Mouse (Mus musculus) MEL (cell line): ENCODE data around the gene Spata2. TPM values are rescaled to one million over a fixed set of nuclear protein-coding genes. Genes with fewer than 3 reads are reported as not detected.

Source experiments
- DNase-seq: peaks from one replicate; pipeline ENCODE4 v3.0.0; 2011; ENCODE audit warnings: low read depth, low spot score
- H3K27ac ChIP-seq: 2 replicates; pipeline ENCODE4 v1.5.1; 2012; ENCODE audit warnings: low read depth, mild to moderate bottlenecking, control low read depth, low read length, moderate library complexity; ENCODE audit not compliant: control insufficient read depth
- H3K27me3 ChIP-seq, 2 experiments: fragments of 150-350 bp in 1 of 2; sonication (generic) in 1 of 2; 2 replicates each; pipeline ENCODE4 v1.6.1; 2012; ENCODE audit warnings: low read length in 2 of 2, mild to moderate bottlenecking in 2 of 2, improper control_type of control experiment in 1 of 2, moderate library complexity in 1 of 2; ENCODE audit not compliant: insufficient read depth in 2 of 2, control insufficient read depth in 1 of 2
- H3K36me3 ChIP-seq, 2 experiments: 2 replicates each; pipeline ENCODE4 v1.6.1; 2012 to 2014; ENCODE audit warnings: low read length in 2 of 2, improper control_type of control experiment in 1 of 2, inconsistent platforms in 1 of 2, mild to moderate bottlenecking in 1 of 2; ENCODE audit not compliant: insufficient read depth in 2 of 2, control insufficient read depth in 1 of 2
- H3K4me1 ChIP-seq, 2 experiments: fragments of 150-350 bp in 1 of 2; sonication (generic) in 1 of 2; 2 replicates each; pipeline ENCODE4 v1.6.1; 2012; ENCODE audit warnings: low read length in 2 of 2, improper control_type of control experiment in 1 of 2, mild to moderate bottlenecking in 1 of 2; ENCODE audit not compliant: insufficient read depth in 2 of 2, control insufficient read depth in 1 of 2
- H3K4me3 ChIP-seq, 2 experiments: fragments of 150-350 bp in 1 of 2; sonication (generic) in 1 of 2; 2 replicates each; pipeline ENCODE4 v1.5.1; 2012; ENCODE audit warnings: low read depth in 2 of 2, low read length in 2 of 2, mild to moderate bottlenecking in 2 of 2, moderate library complexity in 2 of 2, control low read depth in 1 of 2, improper control_type of control experiment in 1 of 2; ENCODE audit not compliant: control insufficient read depth in 1 of 2, insufficient read depth in 1 of 2
- H3K79me2 ChIP-seq: 2 replicates; pipeline ENCODE4 v1.6.1; 2012; ENCODE audit warnings: mild to moderate bottlenecking, low read length, moderate library complexity; ENCODE audit not compliant: control insufficient read depth, poor library complexity, insufficient read depth
- H3K9ac ChIP-seq: 2 replicates; pipeline ENCODE4 v1.6.1; 2012; ENCODE audit warnings: low read depth, mild to moderate bottlenecking, control low read depth, low read length, moderate library complexity; ENCODE audit not compliant: control insufficient read depth, poor library complexity, severe bottlenecking
- H3K9me3 ChIP-seq: fragments of 150-350 bp; sonication (generic); replicated peaks from 2 replicates; pipeline ENCODE4 v1.6.1; 2012; ENCODE audit warnings: mild to moderate bottlenecking, low read length, improper control_type of control experiment, moderate library complexity; ENCODE audit not compliant: insufficient read depth
- CTCF ChIP-seq, 3 experiments: IDR thresholded peaks in 2 of 3; conservative IDR thresholded peaks in 1 of 3; 2 replicates each; pipeline ENCODE4 v1.5.1; 2011 to 2012; ENCODE audit warnings: low read length in 3 of 3, low read depth in 2 of 3, mild to moderate bottlenecking in 2 of 3, improper control_type of control experiment in 1 of 3, inconsistent platforms in 1 of 3, mixed read lengths in 1 of 3, moderate library complexity in 1 of 3; ENCODE audit not compliant: control insufficient read depth in 1 of 3, insufficient read depth in 1 of 3, poor library complexity in 1 of 3, severe bottlenecking in 1 of 3
- E2F4 ChIP-seq: IDR thresholded peaks from 2 replicates; pipeline ENCODE4 v1.6.1; 2011; ENCODE audit warnings: low read depth, low read length, improper control_type of control experiment, borderline replicate concordance
- GABPA ChIP-seq: IDR thresholded peaks from 2 replicates; pipeline ENCODE4 v1.6.1; 2012; ENCODE audit warnings: low read depth, mild to moderate bottlenecking, inconsistent platforms, low read length, improper control_type of control experiment, moderate library complexity
- GATA1 ChIP-seq: IDR thresholded peaks from 2 replicates; pipeline ENCODE4 v1.6.1; 2011; ENCODE audit warnings: low read depth, low read length, improper control_type of control experiment
- HCFC1 ChIP-seq: IDR thresholded peaks from 2 replicates; pipeline ENCODE4 v1.6.1; 2012; ENCODE audit warnings: low read depth, mild to moderate bottlenecking, inconsistent platforms, low read length, improper control_type of control experiment, moderate library complexity
- JUND ChIP-seq: IDR thresholded peaks from 2 replicates; pipeline ENCODE4 v1.6.1; 2011; ENCODE audit warnings: low read depth, mild to moderate bottlenecking, improper control_type of control experiment, low read length
- KAT2A ChIP-seq: conservative IDR thresholded peaks from 2 replicates; pipeline ENCODE4 v1.6.1; 2012; ENCODE audit warnings: low read depth, low read length, improper control_type of control experiment, inconsistent platforms
- MAX ChIP-seq: IDR thresholded peaks from 2 replicates; pipeline ENCODE4 v1.6.1; 2011; ENCODE audit warnings: low read length, improper control_type of control experiment
- MAZ ChIP-seq: IDR thresholded peaks from 2 replicates; pipeline ENCODE4 v1.6.1; 2012; ENCODE audit warnings: low read depth, mild to moderate bottlenecking, inconsistent platforms, low read length, improper control_type of control experiment
- MEF2A ChIP-seq: IDR thresholded peaks from 2 replicates; pipeline ENCODE4 v1.6.1; 2014; ENCODE audit warnings: low read depth, mild to moderate bottlenecking, inconsistent platforms, low read length, improper control_type of control experiment; ENCODE audit not compliant: poor library complexity, insufficient replicate concordance, severe bottlenecking; ENCODE audit errors: extremely low read depth
- MXI1 ChIP-seq: IDR thresholded peaks from 2 replicates; pipeline ENCODE4 v1.6.1; 2011; ENCODE audit warnings: mild to moderate bottlenecking, low read depth, low read length, improper control_type of control experiment
- MYB ChIP-seq: IDR thresholded peaks from 2 replicates; pipeline ENCODE4 v1.6.1; 2011; ENCODE audit warnings: mild to moderate bottlenecking, low read depth, low read length, improper control_type of control experiment
- MYC ChIP-seq: IDR thresholded peaks from 2 replicates; pipeline ENCODE4 v1.6.1; 2011; ENCODE audit warnings: low read depth, mild to moderate bottlenecking, low read length, improper control_type of control experiment, moderate library complexity
- POLR2A ChIP-seq, 2 experiments: IDR thresholded peaks; 2 replicates each; pipeline ENCODE4 v1.6.1; 2011 to 2012; ENCODE audit warnings: low read length in 2 of 2, mild to moderate bottlenecking in 2 of 2, control low read depth in 1 of 2, improper control_type of control experiment in 1 of 2, low read depth in 1 of 2, moderate library complexity in 1 of 2; ENCODE audit not compliant: control insufficient read depth in 1 of 2, insufficient read depth in 1 of 2, poor library complexity in 1 of 2
- SMC3 ChIP-seq: IDR thresholded peaks from 2 replicates; pipeline ENCODE4 v1.6.1; 2011; ENCODE audit warnings: low read depth, low read length, improper control_type of control experiment
- TBP ChIP-seq: IDR thresholded peaks from 2 replicates; pipeline ENCODE4 v1.8.0; 2011; ENCODE audit warnings: low read depth, low read length, improper control_type of control experiment
- USF1 ChIP-seq: IDR thresholded peaks from 2 replicates; pipeline ENCODE4 v1.6.1; 2014; ENCODE audit warnings: low read depth, mild to moderate bottlenecking, inconsistent platforms, low read length, improper control_type of control experiment, moderate library complexity
- USF2 ChIP-seq, 2 experiments: IDR thresholded peaks; 2 replicates each; pipeline ENCODE4 v1.6.1; 2011 to 2012; ENCODE audit warnings: improper control_type of control experiment in 2 of 2, low read length in 2 of 2, borderline replicate concordance in 1 of 2, inconsistent platforms in 1 of 2, low read depth in 1 of 2, mild to moderate bottlenecking in 1 of 2; ENCODE audit not compliant: insufficient read depth in 1 of 2
- ZC3H11A ChIP-seq: IDR thresholded peaks from 2 replicates; pipeline ENCODE4 v1.6.1; 2012; ENCODE audit warnings: low read depth, mild to moderate bottlenecking, inconsistent platforms, low read length, improper control_type of control experiment
- ZKSCAN1 ChIP-seq: IDR thresholded peaks from 2 replicates; pipeline ENCODE4 v1.6.1; 2012; ENCODE audit warnings: low read depth, mild to moderate bottlenecking, inconsistent platforms, low read length, improper control_type of control experiment, moderate library complexity
- polyA plus RNA-seq, 2 experiments: library from polyadenylated mRNA; stranded (reverse) in 1 of 2; unstranded in 1 of 2; fragments of >175 nt in 1 of 2; fragments of >200 nt in 1 of 2; gene quantifications; 2 replicates each; pipeline versions ENCODE4 v1.2.1 to v1.2.4; 2012; ENCODE audit warnings: low replicate concordance in 2 of 2, low read depth in 1 of 2; ENCODE audit not compliant: insufficient read length in 2 of 2, insufficient read depth in 1 of 2, missing spikeins in 1 of 2
- total RNA-seq: library from RNA; depleted of rRNA; stranded (reverse); fragments of 300-350 nt; gene quantifications from 2 replicates; pipeline ENCODE4 v1.2.3, GENCODE M21; 2012

Spata2 gene
- total and polyA plus RNA-seq, 3 experiments: 9.4 to 33.5 TPM; not detected in 1

GRCm38 (mm10) chr2:167439422-167439821, 53.3 kb downstream of the Spata2 start:
- Histone ChIP-seq H3K4me1 (no peaks in the 10 kb centered on the region), H3K9me3 (0 out of 2 replicates have a peak, but pooled peaks cover 3% of the 10 kb centered on the region), H3K9ac (no peak overlapping the region), H3K27me3 (no peaks in the 10 kb centered on the region), H3K27ac (no peak overlapping the region), H3K79me2 (no peaks in the 10 kb centered on the region), H3K36me3 (peaks cover 2 to 29% of the 10 kb centered on the region in 2 experiments; a peak in 3 of 4 replicates), H3K4me3 (no peak overlapping the region)
- no peak for DNase-seq
- no peak for TF ChIP-seq MAZ
- TF ChIP-seq MAX: no peak
- TF ChIP-seq GABPA: no peak
- TF ChIP-seq TBP: no peak
- TF ChIP-seq GATA1: no peak
- no peak for TF ChIP-seq ZKSCAN1
- no peak for TF ChIP-seq SMC3
- no peak for TF ChIP-seq KAT2A
- no peak for TF ChIP-seq ZC3H11A

- H3K4me3 ChIP-seq: no peak overlapping the region
- H3K79me2 ChIP-seq: no peaks in the 10 kb centered on the region
- H3K27ac ChIP-seq: no peak overlapping the region
- peaks cover 2 to 25% of the 10 kb centered on the region in 2 experiments; a peak in 3 of 4 replicates for H3K36me3 ChIP-seq
- no peak for DNase-seq
- H3K9me3 ChIP-seq: 0 out of 2 replicates have a peak, but pooled peaks cover 3% of the 10 kb centered on the region
- H3K27me3 ChIP-seq: no peaks in the 10 kb centered on the region
- TF ChIP-seq MYC: no peak
- no peak for TF ChIP-seq ZKSCAN1
- TF ChIP-seq HCFC1: no peak
- TF ChIP-seq, all 39 proteins: peak for 0
- no peak overlapping the region for H3K9ac ChIP-seq
- no peaks in the 10 kb centered on the region for H3K4me1 ChIP-seq
Measured at GRCm38 (mm10) chr2:167436371-167436770, 56.3 kb downstream of the Spata2 start.

GRCm38 (mm10) chr2:167435631-167436030, 57.1 kb downstream of the Spata2 start:
- Histone ChIP-seq H3K9ac (no peak overlapping the region), H3K27me3 (no peaks in the 10 kb centered on the region), H3K4me3 (no peak overlapping the region), H3K36me3 (peaks cover 2 to 23% of the 10 kb centered on the region in 2 experiments; a peak in 3 of 4 replicates), H3K27ac (no peak overlapping the region), H3K4me1 (no peaks in the 10 kb centered on the region), H3K79me2 (no peaks in the 10 kb centered on the region), H3K9me3 (0 out of 2 replicates have a peak, but pooled peaks cover 3% of the 10 kb centered on the region)
- TF ChIP-seq GATA1 (no peak), USF1 (no peak), CTCF (IDR thresholded peaks at IDR 0.05 in 2 of 3, conservative IDR thresholded peaks at IDR 0.05 in 1 of 3; ENCODE audit: control insufficient read depth in 1 of 3, insufficient read depth in 1 of 3, low read depth in 2 of 3, low read length in 3 of 3, poor library complexity in 1 of 3, severe bottlenecking in 1 of 3) (no peak), E2F4 (no peak), SMC3 (no peak), ZC3H11A (no peak), ZKSCAN1 (no peak), USF2 (IDR thresholded peaks at IDR 0.05; ENCODE audit: borderline replicate concordance in 1 of 2, insufficient read depth in 1 of 2, low read depth in 1 of 2, low read length in 2 of 2) (no peak), MAX (no peak), JUND (no peak), MEF2A (no peak), MAZ (no peak), MYC (no peak), MYB (no peak), HCFC1 (no peak), POLR2A (IDR thresholded peaks at IDR 0.05; ENCODE audit: control insufficient read depth in 1 of 2, insufficient read depth in 1 of 2, low read depth in 1 of 2, low read length in 2 of 2, poor library complexity in 1 of 2) (no peak), MXI1 (no peak)
- DNase-seq: no peak
